Mouse (Mus musculus) left cerebral cortex, adult 11 months (tissue): Measurements from ENCODE around the gene Cmip.

Experiments
- DNase-seq: peaks from one replicate; pipeline ENCODE4 v3.0.0; 2022; ENCODE audit warnings: low spot score

Gene Cmip

GRCm38 (mm10) chr8:117348718-117349394, 92.0 kb downstream of the Cmip start:
- no peak for DNase-seq

GRCm38 (mm10) chr8:117349541-117349940, 92.7 kb downstream of the Cmip start:
- DNase-seq: no peak

GRCm38 (mm10) chr8:117352098-117352497, 95.2 kb downstream of the Cmip start:
- no peak for DNase-seq

- no peak for DNase-seq
These were observed 98.4 kb downstream of the Cmip start for GRCm38 (mm10) chr8:117355111-117355831.

GRCm38 (mm10) chr8:117356109-117356672, 99.3 kb downstream of the Cmip start:
- no peak for DNase-seq

- DNase-seq: no peak
These were observed 100.9 kb downstream of the Cmip start for GRCm38 (mm10) chr8:117357491-117358467.

- no peak for DNase-seq
These were observed 103.5 kb downstream of the Cmip start for GRCm38 (mm10) chr8:117360172-117360930.

- no peak for DNase-seq
These were observed 105.0 kb downstream of the Cmip start for GRCm38 (mm10) chr8:117361595-117362437.

GRCm38 (mm10) chr8:117362438-117362726, 105.5 kb downstream of the Cmip start:
- no peak for DNase-seq

- DNase-seq: no peak
These were observed 106.4 kb downstream of the Cmip start for GRCm38 (mm10) chr8:117363291-117363690.

GRCm38 (mm10) chr8:117364374-117365160, 107.7 kb downstream of the Cmip start:
- DNase-seq: no peak

- DNase-seq: no peak
These were observed 109.6 kb downstream of the Cmip start for GRCm38 (mm10) chr8:117366475-117366874.

GRCm38 (mm10) chr8:117367441-117367840, 110.6 kb downstream of the Cmip start:
- no peak for DNase-seq

- no peak for DNase-seq
These were observed 111.9 kb downstream of the Cmip start for GRCm38 (mm10) chr8:117368781-117369180.

- DNase-seq: no peak
These were observed 113.1 kb downstream of the Cmip start for GRCm38 (mm10) chr8:117370009-117370408.

GRCm38 (mm10) chr8:117371189-117371588, 114.3 kb downstream of the Cmip start:
- DNase-seq: no peak

- DNase-seq: peak; percentile 40
These were observed 115.2 kb downstream of the Cmip start for GRCm38 (mm10) chr8:117372070-117372469.

- DNase-seq: no peak
These were observed 116.2 kb downstream of the Cmip start for GRCm38 (mm10) chr8:117373001-117373428.

- DNase-seq: no peak
These were observed 117.2 kb downstream of the Cmip start for GRCm38 (mm10) chr8:117374087-117374486.

- no peak for DNase-seq
These were observed 120.1 kb downstream of the Cmip start for GRCm38 (mm10) chr8:117376997-117377396.
